Mouse (Mus musculus): ENCODE measurements around the gene Gm15737. TPM values are rescaled to one million over a fixed set of nuclear protein-coding genes. Genes with fewer than 3 reads are reported as not detected.

Gm15737 gene
- polyA plus RNA-seq, 1 experiment from 2014 or later: 0.04 TPM

DNA sequence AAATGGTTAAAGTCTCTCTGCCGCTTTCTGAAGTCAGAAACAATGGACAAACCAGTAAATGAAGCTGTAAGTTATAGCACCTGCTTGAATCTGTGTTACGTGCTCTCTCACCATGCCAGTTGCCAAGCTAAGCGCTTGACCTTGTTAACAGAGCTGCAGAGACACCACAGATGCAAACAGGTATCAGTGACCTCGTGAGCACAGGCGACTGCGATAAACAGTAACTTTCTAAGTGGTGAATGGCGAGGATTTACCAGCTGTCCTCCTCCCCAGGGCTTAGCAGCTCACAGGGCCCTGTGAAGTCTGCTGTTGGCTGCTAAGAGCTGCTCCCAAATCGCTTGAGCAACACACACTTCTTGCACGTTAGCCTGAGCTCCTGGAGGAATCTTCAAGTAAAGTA is 6.6 kb upstream of the Gm15737 start:
- no peak overlapping the region for H3K27ac ChIP-seq (ENCODE audit: low read depth, low read length)
- H3K27me3 ChIP-seq (ENCODE audit: control insufficient read depth, insufficient read depth, low read length): no peaks in the 10 kb centered on the region
- no peaks in the 10 kb centered on the region for H3K4me1 ChIP-seq (ENCODE audit: control insufficient read depth, insufficient read depth, low read length)
- H3K4me2 ChIP-seq (ENCODE audit: low read depth, low read length): no peak overlapping the region
- no peaks in the 10 kb centered on the region for H3K9me3 ChIP-seq (ENCODE audit: control insufficient read depth, low read length)
- no peak overlapping the region for H3K9ac ChIP-seq (replicated peaks; ENCODE audit: low read depth, low read length)
- H3K36me3 ChIP-seq (ENCODE audit: control insufficient read depth, insufficient read depth, low read length): no peaks in the 10 kb centered on the region
- 78% methylated on average over 9 of the region's 9 CpGs for WGBS
- no peak overlapping the region for H3K4me3 ChIP-seq (ENCODE audit: low read depth, low read length)
- no peak for ATAC-seq (ENCODE audit: low read depth)

GRCm38 (mm10) chr6:92869582-92870219 is 544 bp downstream of the Gm15737 start:
- Histone ChIP-seq H3K9me3 (ENCODE audit: control insufficient read depth, low read length) (no peaks in the 10 kb centered on the region), H3K4me2 (ENCODE audit: low read depth, low read length) (no peak overlapping the region), H3K27ac (ENCODE audit: low read depth, low read length) (no peak overlapping the region), H3K4me3 (ENCODE audit: low read depth, low read length) (no peak overlapping the region), H3K36me3 (ENCODE audit: control insufficient read depth, insufficient read depth, low read length) (no peaks in the 10 kb centered on the region), H3K4me1 (ENCODE audit: control insufficient read depth, insufficient read depth, low read length) (no peaks in the 10 kb centered on the region), H3K9ac (replicated peaks; ENCODE audit: low read depth, low read length) (no peak overlapping the region), H3K27me3 (ENCODE audit: control insufficient read depth, insufficient read depth, low read length) (no peaks in the 10 kb centered on the region)
- no peak for ATAC-seq (ENCODE audit: low read depth)
- WGBS: 64% methylated on average over 16 of the region's 16 CpGs

DNA sequence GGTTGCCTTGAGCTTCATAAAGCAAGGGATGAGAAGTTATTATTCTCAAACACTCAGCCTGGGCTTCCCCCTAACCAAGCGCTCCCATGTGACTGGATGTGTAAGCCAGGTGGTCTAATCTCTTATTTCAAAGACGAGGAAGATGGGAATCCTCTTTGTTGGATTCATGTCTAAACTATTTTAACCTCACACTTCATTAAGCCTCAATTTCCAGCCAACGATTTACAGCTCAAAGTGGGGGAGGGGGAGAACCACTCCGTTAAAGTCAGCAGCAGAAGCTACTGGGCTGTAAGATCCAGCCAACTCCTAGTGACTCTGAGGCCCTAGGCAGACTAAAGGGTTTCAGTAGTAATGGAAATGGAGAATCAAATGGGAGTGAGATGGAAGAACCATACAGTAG is 2.7 kb downstream of the Gm15737 start:
- WGBS: 45% methylated on average over 4 of the region's 4 CpGs
- Histone ChIP-seq H3K4me1 (ENCODE audit: control insufficient read depth, insufficient read depth, low read length) (no peaks in the 10 kb centered on the region), H3K9me3 (ENCODE audit: control insufficient read depth, low read length) (no peaks in the 10 kb centered on the region), H3K36me3 (ENCODE audit: control insufficient read depth, insufficient read depth, low read length) (no peaks in the 10 kb centered on the region), H3K9ac (replicated peaks; ENCODE audit: low read depth, low read length) (no peak overlapping the region), H3K27ac (ENCODE audit: low read depth, low read length) (no peak overlapping the region), H3K4me2 (ENCODE audit: low read depth, low read length) (no peak overlapping the region), H3K4me3 (ENCODE audit: low read depth, low read length) (no peak overlapping the region), H3K27me3 (ENCODE audit: control insufficient read depth, insufficient read depth, low read length) (no peaks in the 10 kb centered on the region)
- no peak for ATAC-seq (ENCODE audit: low read depth)

DNA sequence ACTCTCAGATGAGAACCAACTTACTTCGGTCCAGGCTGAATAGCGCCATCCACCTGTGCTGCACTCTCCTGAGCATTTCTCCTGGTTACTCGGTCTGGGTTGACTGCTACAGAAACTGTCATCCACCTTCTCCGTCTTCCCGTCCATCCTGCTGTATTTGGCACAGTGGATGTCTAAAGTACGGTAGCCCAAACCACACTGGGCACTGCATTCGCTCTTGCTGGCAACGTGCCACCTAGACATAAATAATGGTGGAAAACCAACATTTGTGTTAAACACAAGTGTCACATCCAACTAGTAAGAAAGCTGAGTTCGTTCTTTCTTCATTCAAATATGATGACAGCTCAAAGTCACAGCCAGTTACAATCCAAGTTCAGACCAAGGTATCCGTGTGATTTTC is 3.6 kb downstream of the Gm15737 start:
- 74% methylated on average over 10 of the region's 10 CpGs for WGBS
- no peaks in the 10 kb centered on the region for H3K9me3 ChIP-seq (ENCODE audit: control insufficient read depth, low read length)
- no peak for ATAC-seq (ENCODE audit: low read depth)
- no peak overlapping the region for H3K27ac ChIP-seq (ENCODE audit: low read depth, low read length)
- no peaks in the 10 kb centered on the region for H3K4me1 ChIP-seq (ENCODE audit: control insufficient read depth, insufficient read depth, low read length)
- no peak overlapping the region for H3K4me3 ChIP-seq (ENCODE audit: low read depth, low read length)
- H3K9ac ChIP-seq (replicated peaks; ENCODE audit: low read depth, low read length): no peak overlapping the region
- no peaks in the 10 kb centered on the region for H3K36me3 ChIP-seq (ENCODE audit: control insufficient read depth, insufficient read depth, low read length)
- H3K4me2 ChIP-seq (ENCODE audit: low read depth, low read length): no peak overlapping the region
- H3K27me3 ChIP-seq (ENCODE audit: control insufficient read depth, insufficient read depth, low read length): no peaks in the 10 kb centered on the region

DNA sequence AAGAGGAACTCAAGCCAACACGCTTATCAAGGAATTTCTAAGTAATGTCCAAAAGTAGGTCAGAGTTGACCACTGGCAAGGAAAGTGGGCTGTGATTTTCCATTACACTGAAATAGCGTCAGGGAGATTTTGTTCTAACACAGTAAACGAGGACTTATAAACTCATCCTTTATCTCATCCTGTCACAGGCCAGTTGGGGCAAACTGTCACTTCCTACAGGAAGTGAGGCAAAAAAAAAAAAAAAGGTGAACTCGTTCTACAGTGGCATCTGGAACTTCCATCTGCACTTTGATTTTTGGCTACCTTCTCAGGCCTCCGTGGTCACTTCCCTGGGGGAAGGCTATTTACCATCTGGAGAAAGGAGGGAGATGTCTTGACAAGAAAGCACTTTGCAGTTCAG is 5.7 kb downstream of the Gm15737 start:
- Histone ChIP-seq H3K9ac (replicated peaks; ENCODE audit: low read depth, low read length) (no peak overlapping the region), H3K27me3 (ENCODE audit: control insufficient read depth, insufficient read depth, low read length) (no peaks in the 10 kb centered on the region), H3K4me1 (ENCODE audit: control insufficient read depth, insufficient read depth, low read length) (no peaks in the 10 kb centered on the region), H3K4me3 (ENCODE audit: low read depth, low read length) (no peak overlapping the region), H3K27ac (ENCODE audit: low read depth, low read length) (no peak overlapping the region), H3K9me3 (ENCODE audit: control insufficient read depth, low read length) (no peaks in the 10 kb centered on the region), H3K4me2 (ENCODE audit: low read depth, low read length) (no peak overlapping the region), H3K36me3 (ENCODE audit: control insufficient read depth, insufficient read depth, low read length) (no peaks in the 10 kb centered on the region)
- no peak for ATAC-seq (ENCODE audit: low read depth)
- 77% methylated on average over 5 of the region's 5 CpGs for WGBS

DNA sequence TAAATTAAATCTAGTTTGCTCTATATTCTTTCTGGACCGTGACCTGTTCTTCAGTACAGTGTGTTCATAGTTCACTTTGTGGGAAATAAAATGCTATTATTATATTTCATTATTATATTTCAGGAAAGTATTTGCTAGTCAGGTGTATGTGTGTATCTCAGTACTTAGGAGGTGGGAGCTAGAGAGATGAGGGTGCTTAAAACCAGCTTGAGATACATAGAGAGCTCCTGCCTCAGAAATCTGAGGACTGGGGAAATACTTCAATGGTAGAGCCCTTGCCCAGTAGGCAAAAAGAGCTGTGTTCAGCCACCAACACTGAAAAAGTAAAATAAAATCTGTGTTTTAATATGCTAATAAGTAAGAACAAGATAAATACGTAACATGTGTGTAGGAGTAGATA is 6.2 kb downstream of the Gm15737 start:
- Histone ChIP-seq H3K4me1 (ENCODE audit: control insufficient read depth, insufficient read depth, low read length) (no peaks in the 10 kb centered on the region), H3K27me3 (ENCODE audit: control insufficient read depth, insufficient read depth, low read length) (no peaks in the 10 kb centered on the region), H3K4me3 (ENCODE audit: low read depth, low read length) (no peak overlapping the region), H3K27ac (ENCODE audit: low read depth, low read length) (no peak overlapping the region), H3K9me3 (ENCODE audit: control insufficient read depth, low read length) (no peaks in the 10 kb centered on the region), H3K36me3 (ENCODE audit: control insufficient read depth, insufficient read depth, low read length) (no peaks in the 10 kb centered on the region), H3K9ac (replicated peaks; ENCODE audit: low read depth, low read length) (no peak overlapping the region), H3K4me2 (ENCODE audit: low read depth, low read length) (no peak overlapping the region)
- 95% methylated on average over 2 of the region's 2 CpGs for whole genome bisulfite sequencing
- no peak for ATAC-seq (ENCODE audit: low read depth)

GRCm38 (mm10) chr6:92876121-92876520 is 7.0 kb downstream of the Gm15737 start:
- no peak for ATAC-seq (ENCODE audit: low read depth)
- no peaks in the 10 kb centered on the region for H3K36me3 ChIP-seq (ENCODE audit: control insufficient read depth, insufficient read depth, low read length)
- no peak overlapping the region for H3K4me2 ChIP-seq (ENCODE audit: low read depth, low read length)
- no peaks in the 10 kb centered on the region for H3K4me1 ChIP-seq (ENCODE audit: control insufficient read depth, insufficient read depth, low read length)
- no peak overlapping the region for H3K9ac ChIP-seq (replicated peaks; ENCODE audit: low read depth, low read length)
- H3K4me3 ChIP-seq (ENCODE audit: low read depth, low read length): no peak overlapping the region
- no peaks in the 10 kb centered on the region for H3K9me3 ChIP-seq (ENCODE audit: control insufficient read depth, low read length)
- no peak overlapping the region for H3K27ac ChIP-seq (ENCODE audit: low read depth, low read length)
- no peaks in the 10 kb centered on the region for H3K27me3 ChIP-seq (ENCODE audit: control insufficient read depth, insufficient read depth, low read length)
- WGBS: 84% methylated on average over 5 of the region's 5 CpGs

DNA sequence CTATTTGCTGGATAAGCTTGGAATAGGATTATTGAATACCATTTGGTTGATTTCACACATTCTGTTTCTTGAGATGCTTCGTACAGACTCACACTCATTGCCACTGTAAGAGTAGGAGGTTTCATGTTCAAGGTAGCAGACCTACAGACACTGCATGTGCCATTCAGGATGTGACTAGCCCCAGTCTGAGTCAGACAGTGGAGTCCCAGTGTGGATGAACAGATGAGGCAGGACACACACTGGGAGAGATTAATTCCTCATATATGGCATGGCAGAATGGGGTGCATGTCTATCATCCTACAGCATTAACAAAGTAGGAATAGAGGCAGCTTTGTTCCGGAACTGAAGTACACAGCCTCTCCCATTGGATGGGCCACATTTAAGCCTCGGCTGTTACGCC is 8.1 kb downstream of the Gm15737 start:
- 96% methylated on average over 4 of the region's 4 CpGs for WGBS
- Histone ChIP-seq H3K9ac (replicated peaks; ENCODE audit: low read depth, low read length) (no peak overlapping the region), H3K4me2 (ENCODE audit: low read depth, low read length) (no peak overlapping the region), H3K27ac (ENCODE audit: low read depth, low read length) (no peak overlapping the region), H3K27me3 (ENCODE audit: control insufficient read depth, insufficient read depth, low read length) (no peaks in the 10 kb centered on the region), H3K4me3 (ENCODE audit: low read depth, low read length) (no peak overlapping the region), H3K4me1 (ENCODE audit: control insufficient read depth, insufficient read depth, low read length) (no peaks in the 10 kb centered on the region), H3K9me3 (ENCODE audit: control insufficient read depth, low read length) (no peaks in the 10 kb centered on the region), H3K36me3 (ENCODE audit: control insufficient read depth, insufficient read depth, low read length) (no peaks in the 10 kb centered on the region)
- no peak for ATAC-seq (ENCODE audit: low read depth)

- Histone ChIP-seq H3K27me3 (ENCODE audit: control insufficient read depth, insufficient read depth, low read length) (no peaks in the 10 kb centered on the region), H3K27ac (ENCODE audit: low read depth, low read length) (no peak overlapping the region), H3K9me3 (ENCODE audit: control insufficient read depth, low read length) (no peaks in the 10 kb centered on the region), H3K4me2 (ENCODE audit: low read depth, low read length) (no peak overlapping the region), H3K4me1 (ENCODE audit: control insufficient read depth, insufficient read depth, low read length) (no peaks in the 10 kb centered on the region), H3K4me3 (ENCODE audit: low read depth, low read length) (no peak overlapping the region), H3K9ac (replicated peaks; ENCODE audit: low read depth, low read length) (no peak overlapping the region), H3K36me3 (ENCODE audit: control insufficient read depth, insufficient read depth, low read length) (no peaks in the 10 kb centered on the region)
- ATAC-seq (ENCODE audit: low read depth): no peak
- 93% methylated on average over 5 of the region's 5 CpGs for WGBS
Observed at GRCm38 (mm10) chr6:92878771-92879170, 9.6 kb downstream of the Gm15737 start.
